Comparison of ENCODE assay signal across 9 mouse cellular contexts in the genomic region with DNA sequence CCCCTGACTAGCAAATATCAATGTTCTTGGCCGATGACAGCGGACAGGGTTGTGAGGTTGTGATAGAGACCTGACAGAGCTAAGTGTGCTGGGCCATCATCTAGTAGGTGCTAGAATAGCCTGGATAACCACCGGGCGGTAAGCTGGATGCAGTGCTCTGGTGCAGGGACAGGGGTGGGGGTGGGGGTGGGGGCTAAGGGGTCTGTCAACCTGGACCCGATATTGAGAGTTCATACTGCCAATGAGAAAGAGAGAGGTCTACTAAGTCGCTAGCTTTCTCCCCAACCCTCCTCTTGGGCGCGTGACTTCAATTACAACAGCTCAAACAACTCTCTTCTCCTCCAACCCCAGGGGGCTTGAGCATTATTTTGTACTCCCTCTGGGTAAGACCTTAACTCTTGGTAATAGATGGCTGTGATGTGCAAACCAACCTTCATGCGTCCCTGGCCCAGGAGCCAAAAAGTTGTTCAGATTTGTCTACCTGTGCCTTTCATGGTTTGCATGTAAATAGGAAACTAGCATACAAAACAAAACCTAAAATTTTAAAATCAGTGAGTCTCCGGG. TPM values are rescaled to one million over a fixed set of nuclear protein-coding genes. Genes with fewer than 3 reads are reported as not detected.
A peak's percentile ranks its signal among the peaks of the same experiment; 100 is the strongest.
DNase-seq lines count a peak whose midpoint lies in the region; ATAC-seq and TF ChIP-seq lines count a peak whose summit lies in the region.
"Had no signal": no experiment of that assay in that cellular context is flagged by ENCODE, and none has a peak within 500 bp of the region (broad histone marks: within the 10 kb centered on the region; RNA-seq: fewer than 3 reads in every experiment).

No protein-coding gene starts in this region.

- intact Hi-C loops in heart, adult 2 months (cut with DNase I): no loop called here

- no peaks in the 10 kb centered on the region for H3K27me3 ChIP-seq in heart, embryonic 11.5 days (ENCODE audit: control insufficient read depth, insufficient read depth, low read length)
- peaks cover 9% of the 10 kb centered on the region for H3K27me3 ChIP-seq in heart, adult 2 months (ENCODE audit: control insufficient read depth, insufficient read depth, low read length)
- H3K27me3 ChIP-seq in ES-Bruce4 (ENCODE audit: control insufficient read depth, insufficient read depth, low read length, poor library complexity, severe bottlenecking): peaks cover 5% of the 10 kb centered on the region; the same call in 1 of the 2 replicates
- no peaks in the 10 kb centered on the region for H3K27me3 ChIP-seq in forebrain, embryonic 15.5 days
- H3K27me3 ChIP-seq in liver, postnatal 0 days (ENCODE audit: insufficient read depth, low read length): peaks cover 21% of the 10 kb centered on the region
- H3K27me3 ChIP-seq: CH12.LX had no signal

- peak overlapping the region; percentile 55 for H3K4me3 ChIP-seq in heart, embryonic 11.5 days (ENCODE audit: low read depth, low read length)
- no peak overlapping the region for H3K4me3 ChIP-seq in heart, adult 2 months
- H3K4me3 ChIP-seq in ES-Bruce4 (ENCODE audit: low read depth, low read length): peak overlapping the region; percentile 81; the same call in 1 of the 2 replicates
- peak overlapping the region; percentile 83 for H3K4me3 ChIP-seq in forebrain, embryonic 15.5 days
- H3K4me3 ChIP-seq in liver, postnatal 0 days (ENCODE audit: low read depth, low read length): no peak overlapping the region

- H3K36me3 ChIP-seq in heart, embryonic 11.5 days (ENCODE audit: control insufficient read depth, insufficient read depth, low read length): no peaks in the 10 kb centered on the region
- no peaks in the 10 kb centered on the region for H3K36me3 ChIP-seq in heart, adult 2 months (ENCODE audit: control insufficient read depth, insufficient read depth, low read length)
- H3K36me3 ChIP-seq in ES-Bruce4 (ENCODE audit: control insufficient read depth, insufficient read depth, low read length, poor library complexity, severe bottlenecking): no peaks in the 10 kb centered on the region
- H3K36me3 ChIP-seq in forebrain, embryonic 15.5 days: no peaks in the 10 kb centered on the region
- H3K36me3 ChIP-seq in liver, postnatal 0 days (replicated peaks; ENCODE audit: insufficient read depth, low read length): no peaks in the 10 kb centered on the region

- H3K79me2 ChIP-seq in heart, adult 2 months (replicated peaks; ENCODE audit: control insufficient read depth, insufficient read depth, low read length): no peaks in the 10 kb centered on the region

- WGBS in heart, embryonic 11.5 days (ENCODE audit: insufficient replicate concordance): 4% methylated on average over 10 of the region's 10 CpGs
- WGBS in heart, adult 2 months: 25% methylated on average over 10 of the region's 10 CpGs
- 6% methylated on average over 10 of the region's 10 CpGs for WGBS in forebrain, embryonic 15.5 days
- 11% methylated on average over 10 of the region's 10 CpGs for WGBS in liver, postnatal 0 days (ENCODE audit: insufficient replicate concordance)

- no peaks in the 10 kb centered on the region for H3K4me1 ChIP-seq in heart, embryonic 11.5 days (ENCODE audit: control insufficient read depth, insufficient read depth, low read length)
- H3K4me1 ChIP-seq in heart, adult 2 months (ENCODE audit: control insufficient read depth, insufficient read depth, low read length): no peaks in the 10 kb centered on the region
- peaks cover 1% of the 10 kb centered on the region for H3K4me1 ChIP-seq in ES-Bruce4 (ENCODE audit: control insufficient read depth, insufficient read depth, low read length)
- peaks cover 21% of the 10 kb centered on the region for H3K4me1 ChIP-seq in forebrain, embryonic 15.5 days
- H3K4me1 ChIP-seq in liver, postnatal 0 days (ENCODE audit: insufficient read depth): peaks cover 4% of the 10 kb centered on the region

- H3K9me3 ChIP-seq in heart, embryonic 11.5 days (replicated peaks; ENCODE audit: control insufficient read depth, low read length): no peaks in the 10 kb centered on the region
- no peaks in the 10 kb centered on the region for H3K9me3 ChIP-seq in ES-Bruce4 (replicated peaks; ENCODE audit: control insufficient read depth, insufficient read depth, low read length, poor library complexity, severe bottlenecking)
- H3K9me3 ChIP-seq in forebrain, embryonic 15.5 days: no peaks in the 10 kb centered on the region
- H3K9me3 ChIP-seq in liver, postnatal 0 days (ENCODE audit: low read length): no peaks in the 10 kb centered on the region

- TF ChIP-seq CTCF in heart, adult 2 months (IDR thresholded peaks at IDR 0.05): no peak
- TF ChIP-seq CTCF in ES-Bruce4 (IDR thresholded peaks at IDR 0.05; ENCODE audit: low read depth, low read length): no peak
- TF ChIP-seq CTCF in liver, postnatal 0 days (IDR thresholded peaks at IDR 0.05; ENCODE audit: low read depth): no peak

- H3K27ac ChIP-seq in heart, embryonic 11.5 days (ENCODE audit: low read depth, low read length): no peak overlapping the region
- no peak overlapping the region for H3K27ac ChIP-seq in heart, adult 2 months
- H3K27ac ChIP-seq in ES-Bruce4 (ENCODE audit: insufficient read depth, low read length): no peak overlapping the region
- H3K27ac ChIP-seq in forebrain, embryonic 15.5 days (replicated peaks): peak overlapping the region; percentile 84
- H3K27ac ChIP-seq in liver, postnatal 0 days (ENCODE audit: low read depth): no peak overlapping the region

- TF ChIP-seq POLR2A in heart, adult 2 months (IDR thresholded peaks at IDR 0.05; ENCODE audit: insufficient read depth, low read depth, low read length): no peak
- no peak for TF ChIP-seq POLR2A in ES-Bruce4 (IDR thresholded peaks at IDR 0.05; ENCODE audit: insufficient read depth, low read length)

- H3K4me2 ChIP-seq in heart, embryonic 11.5 days: peak overlapping the region; percentile 98
- H3K4me2 ChIP-seq in forebrain, embryonic 15.5 days (replicated peaks): peak overlapping the region; percentile 94
- peak overlapping the region; percentile 76 for H3K4me2 ChIP-seq in liver, postnatal 0 days (ENCODE audit: low read depth, low read length)

- H3K9ac ChIP-seq in heart, embryonic 11.5 days (ENCODE audit: low read depth, low read length): peak overlapping the region; percentile 66
- no peak overlapping the region for H3K9ac ChIP-seq in heart, adult 2 months (ENCODE audit: low read depth, low read length)
- H3K9ac ChIP-seq in ES-Bruce4 (ENCODE audit: low read depth, poor library complexity, severe bottlenecking): no peak overlapping the region
- peak overlapping the region; percentile 91 for H3K9ac ChIP-seq in forebrain, embryonic 15.5 days (replicated peaks)
- no peak overlapping the region for H3K9ac ChIP-seq in liver, postnatal 0 days (replicated peaks)

- DNase-seq in heart, adult 2 months: no peak
- no peak for DNase-seq in liver, postnatal 0 days
- DNase-seq in urinary bladder, postnatal 4 days (ENCODE audit: low spot score in 2 of 2): no peak
- no peak for DNase-seq in cerebellum, adult 8-10 months
- DNase-seq in cerebellum, adult 11 months: no peak

- no peak for ATAC-seq in heart, embryonic 11.5 days (replicated peaks; ENCODE audit: insufficient number of reproducible peaks, low FRiP score, low TSS enrichment)
- ATAC-seq in forebrain, embryonic 15.5 days (replicated peaks): no peak
- ATAC-seq in liver, postnatal 0 days: no peak

- no peak for TF ChIP-seq EP300 in heart, adult 2 months (IDR thresholded peaks at IDR 0.05; ENCODE audit: insufficient read depth, low read depth, low read length)
- TF ChIP-seq EP300 in ES-Bruce4 (IDR thresholded peaks at IDR 0.05; ENCODE audit: insufficient read depth, low read depth, low read length): no peak
- no peak for TF ChIP-seq EP300 in liver, postnatal 0 days (IDR thresholded peaks at IDR 0.05; ENCODE audit: low read depth)

RNA-seq across cellular contexts. Expression of gene Edil3, which starts 1.1 kb away (rescaled TPM):
- 15.1 and 20.3 TPM in 2 replicates for polyA plus RNA-seq in heart, embryonic 11.5 days (2014; fragmentation: Nextera tagmentation; extraction: Ambion mirVana)
- under 1 TPM; 0.10 to 0.30 TPM for total RNA-seq in heart, adult 2 months (2021)
- polyA plus RNA-seq in heart, adult 2 months (2012; rRNA removed): 0.12 and 0.16 TPM in 2 replicates
- polyA plus RNA-seq in ES-Bruce4 (2011; ENCODE audit: insufficient read depth, insufficient read length, low read depth, missing spikeins): 0.24 and 1.0 TPM in 2 replicates
- 46.4 and 46.9 TPM in 2 replicates for polyA plus RNA-seq in forebrain, embryonic 15.5 days (2015; fragmentation: Nextera tagmentation; extraction: Ambion mirVana)
- polyA plus RNA-seq in liver, postnatal 0 days (2015; fragmentation: Nextera tagmentation; extraction: Ambion mirVana): 0.06 and 0.07 TPM in 2 replicates
- total RNA-seq: CH12.LX had no signal

Comparison
In these comparisons a context has a peak if more than half of its experiments do, and no peak if none do; other contexts are left out.
1. H3K4me3 ChIP-seq: peak in heart, embryonic 11.5 days (single experiment), ES-Bruce4 (single experiment) and forebrain, embryonic 15.5 days (single experiment); none in heart, adult 2 months (single experiment) and liver, postnatal 0 days (single experiment).
2. H3K9ac ChIP-seq: peak in heart, embryonic 11.5 days (single experiment) and forebrain, embryonic 15.5 days (single experiment); none in heart, adult 2 months (single experiment), ES-Bruce4 (single experiment) and liver, postnatal 0 days (single experiment).
3. Peak in every context shown above with its lines, with median percentiles within 50 percentile points of each other: H3K4me2 ChIP-seq.